ENCODE assay signal across 20 mouse cellular contexts in genomic region chr1:106613371-106613770, GRCm38 (mm10).
DNase-seq lines count a peak whose midpoint lies in the region; ATAC-seq and TF ChIP-seq lines count a peak whose summit lies in the region.
"Had no signal": no experiment of that assay in that cellular context is flagged by ENCODE, and none has a peak within 500 bp of the region (broad histone marks: within the 10 kb centered on the region; RNA-seq: fewer than 3 reads in every experiment).

No protein-coding gene starts in this region.

- ATAC-seq in liver, embryonic 14.5 days (ENCODE audit: insufficient read depth): no peak
- ATAC-seq in liver, postnatal 0 days: no peak
- peak; percentile 38; the same call in 1 of the 2 replicates for ATAC-seq in megakaryocyte progenitor cell, adult 5-6 weeks (replicated peaks; ENCODE audit: poor library complexity)
- no peak for ATAC-seq in midbrain, embryonic 11.5 days (ENCODE audit: low FRiP score)

- dilution Hi-C loops in CH12.LX (cut with MboI; ENCODE audit: extremely low pct_ligation_motif_present, extremely low pct_unique_long_range_greater_than_20kb, low sequenced_read_pairs): no loop called here

- no peaks in the 10 kb centered on the region for H3K36me3 ChIP-seq in liver, embryonic 14.5 days (replicated peaks; ENCODE audit: control insufficient read depth, insufficient read depth, low read depth)
- H3K36me3 ChIP-seq in liver, postnatal 0 days (replicated peaks; ENCODE audit: insufficient read depth, low read length): no peaks in the 10 kb centered on the region
- peaks cover 2 to 8% of the 10 kb centered on the region in 2 experiments for H3K36me3 ChIP-seq in CH12.LX (replicated peaks in 1 of 2; ENCODE audit: control insufficient read depth in 1 of 2, insufficient read depth in 1 of 2, low read length in 1 of 2)
- H3K36me3 ChIP-seq in midbrain, embryonic 11.5 days (ENCODE audit: control insufficient read depth, insufficient read depth, low read length): no peaks in the 10 kb centered on the region
- H3K36me3 ChIP-seq: embryonic facial prominence, embryonic 10.5 days; limb, embryonic 15.5 days; midbrain, embryonic 10.5 days; neural tube, embryonic 12.5 days had no signal

- no peaks in the 10 kb centered on the region for H3K27me3 ChIP-seq in liver, embryonic 14.5 days (ENCODE audit: control insufficient read depth, insufficient read depth, low read length)
- no peaks in the 10 kb centered on the region for H3K27me3 ChIP-seq in liver, postnatal 0 days (ENCODE audit: insufficient read depth, low read length)
- H3K27me3 ChIP-seq in CH12.LX (replicated peaks): no peaks in the 10 kb centered on the region
- H3K27me3 ChIP-seq in midbrain, embryonic 11.5 days (ENCODE audit: control insufficient read depth, insufficient read depth, low read length): no peaks in the 10 kb centered on the region
- H3K27me3 ChIP-seq: limb, embryonic 15.5 days; neural tube, embryonic 12.5 days had no signal

- no peak overlapping the region for H3K9ac ChIP-seq in liver, embryonic 14.5 days (replicated peaks)
- no peak overlapping the region for H3K9ac ChIP-seq in liver, postnatal 0 days (replicated peaks)
- no peak overlapping the region for H3K9ac ChIP-seq in CH12.LX (ENCODE audit: insufficient read depth, low read depth)
- H3K9ac ChIP-seq in midbrain, embryonic 11.5 days (ENCODE audit: low read length): no peak overlapping the region
- H3K9ac ChIP-seq: limb, embryonic 15.5 days; neural tube, embryonic 12.5 days had no signal

- 52% methylated on average over 5 of the region's 5 CpGs for WGBS in liver, embryonic 14.5 days (ENCODE audit: insufficient replicate concordance)
- WGBS in liver, postnatal 0 days (ENCODE audit: insufficient replicate concordance): 74% methylated on average over 5 of the region's 5 CpGs
- WGBS in midbrain, embryonic 11.5 days: 84% methylated on average over 5 of the region's 5 CpGs

- no peak overlapping the region for H3K27ac ChIP-seq in liver, embryonic 14.5 days
- no peak overlapping the region for H3K27ac ChIP-seq in liver, postnatal 0 days (ENCODE audit: low read depth)
- H3K27ac ChIP-seq in CH12.LX (ENCODE audit: insufficient read depth, low read depth): no peak overlapping the region
- no peak overlapping the region for H3K27ac ChIP-seq in midbrain, embryonic 11.5 days (ENCODE audit: low read depth, low read length)
- H3K27ac ChIP-seq: embryonic facial prominence, embryonic 10.5 days; limb, embryonic 15.5 days; midbrain, embryonic 10.5 days; neural tube, embryonic 12.5 days had no signal

- H3K4me2 ChIP-seq in liver, embryonic 14.5 days (ENCODE audit: low read depth): no peak overlapping the region
- no peak overlapping the region for H3K4me2 ChIP-seq in liver, postnatal 0 days (ENCODE audit: low read depth, low read length)
- no peak overlapping the region for H3K4me2 ChIP-seq in CH12.LX (ENCODE audit: insufficient read depth, low read depth, poor library complexity, severe bottlenecking)
- H3K4me2 ChIP-seq in midbrain, embryonic 11.5 days: no peak overlapping the region
- H3K4me2 ChIP-seq: limb, embryonic 15.5 days; neural tube, embryonic 12.5 days had no signal

- peaks cover 1% of the 10 kb centered on the region; the same call in 1 of the 2 replicates for H3K79me2 ChIP-seq in CH12.LX (replicated peaks; ENCODE audit: control insufficient read depth, extremely low read depth, insufficient read depth, poor library complexity, severe bottlenecking)

- H3K9me3 ChIP-seq in liver, embryonic 14.5 days (ENCODE audit: control insufficient read depth, low read length): no peaks in the 10 kb centered on the region
- no peaks in the 10 kb centered on the region for H3K9me3 ChIP-seq in liver, postnatal 0 days (ENCODE audit: low read length)
- H3K9me3 ChIP-seq in CH12.LX (replicated peaks; ENCODE audit: low read length): no peaks in the 10 kb centered on the region
- no peaks in the 10 kb centered on the region for H3K9me3 ChIP-seq in midbrain, embryonic 11.5 days (ENCODE audit: control insufficient read depth, low read length)
- H3K9me3 ChIP-seq: embryonic facial prominence, embryonic 10.5 days; limb, embryonic 15.5 days; midbrain, embryonic 10.5 days; neural tube, embryonic 12.5 days had no signal

- DNase-seq in liver, embryonic 14.5 days (ENCODE audit: low read depth in 3 of 3, low spot score in 3 of 3): no peak
- DNase-seq in liver, postnatal 0 days: no peak
- peak; percentile 72 for DNase-seq in CD4-positive, CD25-positive, alpha-beta regulatory T cell, adult 2 months (ENCODE audit: low read depth, low spot score)
- no peak for DNase-seq in CH12.LX (ENCODE audit: extremely low read depth)
- DNase-seq in cerebellum, postnatal 4 days (ENCODE audit: low spot score in 2 of 2): no peak
- no peak for DNase-seq in midbrain, embryonic 11.5 days (ENCODE audit: low spot score, missing footprints)
- no peak for DNase-seq in gastrocnemius, adult 8-10 months (ENCODE audit: low spot score in 2 of 2)
- DNase-seq: cerebellum, adult 2 months; gastrocnemius, postnatal 10 days; heart, adult 18-20 months; kidney, adult 8-10 months; kidney, postnatal 25 days; layer of hippocampus, postnatal 36 days; lung, postnatal 14 days; right cerebral cortex, adult 18-20 months had no signal

- peak; percentile 36 for TF ChIP-seq RAD21 in CH12.LX (IDR thresholded peaks at IDR 0.05; ENCODE audit: low read depth, low read length)

- no peak for TF ChIP-seq EP300 in liver, embryonic 14.5 days (IDR thresholded peaks at IDR 0.05; ENCODE audit: low read depth)
- no peak for TF ChIP-seq EP300 in liver, postnatal 0 days (IDR thresholded peaks at IDR 0.05; ENCODE audit: low read depth)
- TF ChIP-seq EP300 in CH12.LX (IDR thresholded peaks at IDR 0.05; ENCODE audit: low read length): no peak

- peak; percentile 17; the same call in 1 of the 2 replicates for TF ChIP-seq CTCF in liver, embryonic 14.5 days (IDR thresholded peaks at IDR 0.05; ENCODE audit: low read depth)
- TF ChIP-seq CTCF in liver, postnatal 0 days (IDR thresholded peaks at IDR 0.05; ENCODE audit: low read depth): no peak
- TF ChIP-seq CTCF in CH12.LX (conservative IDR thresholded peaks at IDR 0.05 in 1 of 2, IDR thresholded peaks at IDR 0.05 in 1 of 2; ENCODE audit: low read depth in 2 of 2, low read length in 2 of 2): peak in 1 of 2 experiments; percentile 48; a peak in 2 of 4 replicates

- H3K4me3 ChIP-seq in liver, embryonic 14.5 days (ENCODE audit: insufficient read depth in 1 of 2, low read depth in 2 of 2, low read length in 2 of 2): no peak overlapping the region
- no peak overlapping the region for H3K4me3 ChIP-seq in liver, postnatal 0 days (ENCODE audit: low read depth, low read length)
- no peak overlapping the region for H3K4me3 ChIP-seq in CH12.LX (replicated peaks in 1 of 3; ENCODE audit: low read depth in 2 of 3, low read length in 2 of 3, poor library complexity in 1 of 3)
- no peak overlapping the region for H3K4me3 ChIP-seq in midbrain, embryonic 11.5 days (ENCODE audit: low read depth, low read length)
- H3K4me3 ChIP-seq: embryonic facial prominence, embryonic 10.5 days; limb, embryonic 15.5 days; midbrain, embryonic 10.5 days; neural tube, embryonic 12.5 days had no signal

- in situ Hi-C loops in CH12.LX (cut with MboI; ENCODE audit: low pct_ligation_motif_present, low pct_unique_long_range_greater_than_20kb, low sequenced_read_pairs): no loop called here

- TF ChIP-seq POLR2A in CH12.LX (IDR thresholded peaks at IDR 0.05; ENCODE audit: low read depth, low read length): no peak

- peaks cover 0 to 3% of the 10 kb centered on the region in 2 experiments; a peak in 1 of 4 replicates for H3K4me1 ChIP-seq in liver, embryonic 14.5 days (replicated peaks; ENCODE audit: control insufficient read depth in 2 of 2, insufficient read depth in 2 of 2, low read length in 1 of 2)
- H3K4me1 ChIP-seq in liver, postnatal 0 days (ENCODE audit: insufficient read depth): no peaks in the 10 kb centered on the region
- peaks cover 29 to 50% of the 10 kb centered on the region in 2 experiments for H3K4me1 ChIP-seq in CH12.LX (ENCODE audit: control insufficient read depth in 1 of 2, insufficient read depth in 2 of 2)
- no peaks in the 10 kb centered on the region for H3K4me1 ChIP-seq in midbrain, embryonic 11.5 days (ENCODE audit: control insufficient read depth, insufficient read depth, low read length)
- H3K4me1 ChIP-seq: neural tube, embryonic 12.5 days had no signal

TF ChIP-seq in CH12.LX, 34 proteins besides CTCF, POLR2A, EP300 and RAD21:
- TF ChIP-seq USF2 (conservative IDR thresholded peaks at IDR 0.05; ENCODE audit: low read depth, low read length): no peak
- TF ChIP-seq SMC3 (IDR thresholded peaks at IDR 0.05; ENCODE audit: low read depth, low read length): peak; percentile 54
